Mouse (Mus musculus) E14TG2a.4 (cell line): Measurements from ENCODE around the gene Ifi205.

ENCODE experiments used
- CTCF ChIP-seq: conservative IDR thresholded peaks from 2 replicates; pipeline ENCODE4 v1.5.1; 2014; ENCODE audit warnings: low read length
- NANOG ChIP-seq: IDR thresholded peaks from 2 replicates; pipeline ENCODE4 v1.6.1; 2014; ENCODE audit warnings: borderline replicate concordance, low read length, mixed read lengths
- POU5F1 ChIP-seq: IDR thresholded peaks from 2 replicates; pipeline ENCODE4 v1.6.1; 2014; ENCODE audit warnings: low read length, borderline replicate concordance

DNA sequence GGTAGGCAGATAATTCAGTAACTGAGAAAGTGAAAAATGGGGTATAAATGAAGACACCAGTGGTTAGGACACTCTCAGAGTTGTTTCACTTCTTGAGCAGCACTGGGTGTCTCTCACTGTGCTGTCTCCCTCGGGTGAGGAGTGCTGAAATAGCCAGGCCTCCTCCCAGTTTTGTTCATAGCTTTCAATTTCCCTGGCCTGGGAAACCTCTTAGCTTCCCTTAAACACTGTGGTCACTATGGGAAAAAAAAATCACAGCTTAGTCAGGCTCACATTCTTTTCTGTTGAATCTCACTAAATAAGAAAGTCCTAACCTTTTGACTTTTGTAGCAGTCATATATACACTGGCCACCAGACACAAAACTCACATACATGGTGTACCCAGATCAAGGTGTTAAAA is at the start of gene Ifi205:
- TF ChIP-seq CTCF = no peak
- TF ChIP-seq POU5F1 = no peak
- no peak for TF ChIP-seq NANOG
